ENCODE assay signal across 7 mouse cellular contexts in the genomic region with DNA sequence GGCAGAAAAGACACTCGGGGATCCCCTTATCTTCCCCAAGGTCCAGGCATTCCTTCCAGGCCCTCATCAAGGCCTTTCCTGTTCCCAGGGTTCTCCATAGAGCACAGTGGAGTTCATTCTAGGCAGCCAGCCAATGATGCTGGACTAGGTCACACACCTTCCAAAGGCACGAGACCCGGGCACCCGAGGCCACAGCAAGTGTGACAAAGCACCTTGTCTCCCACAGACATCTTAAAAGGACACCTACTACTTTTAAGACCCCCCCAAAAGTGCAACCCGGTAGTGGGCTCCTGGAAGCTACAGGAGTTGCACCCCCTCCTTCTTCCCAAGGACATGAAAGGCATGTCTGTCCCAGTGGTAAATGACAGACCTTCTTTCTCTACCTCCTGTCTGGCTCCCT. TPM values are rescaled to one million over a fixed set of nuclear protein-coding genes. Genes with fewer than 3 reads are reported as not detected.
A peak's percentile ranks its signal among the peaks of the same experiment; 100 is the strongest.
DNase-seq lines count a peak whose midpoint lies in the region; ATAC-seq and TF ChIP-seq lines count a peak whose summit lies in the region.

No protein-coding gene starts in this region.

- TF ChIP-seq POLR2A in ES-Bruce4 (IDR thresholded peaks at IDR 0.05; ENCODE audit: insufficient read depth, low read length), result no peak

- H3K36me3 ChIP-seq in ES-Bruce4 (ENCODE audit: control insufficient read depth, insufficient read depth, low read length, poor library complexity, severe bottlenecking), result no peaks in the 10 kb centered on the region
- no peaks in the 10 kb centered on the region for H3K36me3 ChIP-seq in heart, embryonic 16.5 days (ENCODE audit: control insufficient read depth, insufficient read depth)
- H3K36me3 ChIP-seq in stomach, embryonic 15.5 days, result no peaks in the 10 kb centered on the region

- H3K27me3 ChIP-seq in ES-Bruce4 (ENCODE audit: control insufficient read depth, insufficient read depth, low read length, poor library complexity, severe bottlenecking), result peaks cover 2% of the 10 kb centered on the region; the same call in 1 of the 2 replicates
- peaks cover 2% of the 10 kb centered on the region; the same call in 1 of the 2 replicates for H3K27me3 ChIP-seq in heart, embryonic 16.5 days (ENCODE audit: control insufficient read depth, insufficient read depth, low read length)
- H3K27me3 ChIP-seq in stomach, embryonic 15.5 days (replicated peaks), result peaks cover 11% of the 10 kb centered on the region; the same call in 1 of the 2 replicates

- ATAC-seq in heart, embryonic 16.5 days (replicated peaks; ENCODE audit: extremely low read depth, insufficient read depth, low FRiP score), result no peak
- ATAC-seq in stomach, embryonic 15.5 days (ENCODE audit: insufficient read depth, low FRiP score, low read depth), result no peak

- no peak for TF ChIP-seq EP300 in ES-Bruce4 (IDR thresholded peaks at IDR 0.05; ENCODE audit: insufficient read depth, low read depth, low read length)

- H3K9ac ChIP-seq in ES-Bruce4 (ENCODE audit: low read depth, poor library complexity, severe bottlenecking), result peak overlapping the region; percentile 66; the same call in 1 of the 2 replicates
- no peak overlapping the region; the same call in 1 of the 2 replicates for H3K9ac ChIP-seq in heart, embryonic 16.5 days (ENCODE audit: low read length)
- H3K9ac ChIP-seq in stomach, embryonic 15.5 days, result no peak overlapping the region

- no peak for TF ChIP-seq CTCF in ES-Bruce4 (IDR thresholded peaks at IDR 0.05; ENCODE audit: low read depth, low read length)

- no peak overlapping the region for H3K27ac ChIP-seq in ES-Bruce4 (ENCODE audit: insufficient read depth, low read length)
- H3K27ac ChIP-seq in heart, embryonic 16.5 days (ENCODE audit: low read length), result no peak overlapping the region
- no peak overlapping the region for H3K27ac ChIP-seq in stomach, embryonic 15.5 days

- peak; percentile 16 for DNase-seq in adrenal gland, postnatal 10 days
- peak; percentile 78 for DNase-seq in kidney, postnatal 25 days
- DNase-seq in urinary bladder, postnatal 25 days (ENCODE audit: low spot score), result no peak
- DNase-seq in embryo, embryonic 10.5 days (ENCODE audit: low spot score), result no peak

- peak overlapping the region; percentile 67; the same call in 1 of the 2 replicates for H3K4me3 ChIP-seq in ES-Bruce4 (ENCODE audit: low read depth, low read length)
- peak overlapping the region; percentile 63 for H3K4me3 ChIP-seq in heart, embryonic 16.5 days (ENCODE audit: low read length)
- peak overlapping the region; percentile 56 for H3K4me3 ChIP-seq in stomach, embryonic 15.5 days (replicated peaks)

- peak overlapping the region; percentile 90 for H3K4me2 ChIP-seq in heart, embryonic 16.5 days (ENCODE audit: low read depth, low read length)
- H3K4me2 ChIP-seq in stomach, embryonic 15.5 days, result peak overlapping the region; percentile 71

- 19% methylated on average over 5 of the region's 5 CpGs for whole genome bisulfite sequencing in heart, embryonic 16.5 days
- WGBS in stomach, embryonic 15.5 days, result 42% methylated on average over 5 of the region's 5 CpGs

- no peaks in the 10 kb centered on the region for H3K9me3 ChIP-seq in ES-Bruce4 (replicated peaks; ENCODE audit: control insufficient read depth, insufficient read depth, low read length, poor library complexity, severe bottlenecking)
- H3K9me3 ChIP-seq in heart, embryonic 16.5 days (replicated peaks; ENCODE audit: control insufficient read depth, low read length), result no peaks in the 10 kb centered on the region
- no peaks in the 10 kb centered on the region for H3K9me3 ChIP-seq in stomach, embryonic 15.5 days

- H3K4me1 ChIP-seq in ES-Bruce4 (ENCODE audit: control insufficient read depth, insufficient read depth, low read length), result no peaks in the 10 kb centered on the region
- H3K4me1 ChIP-seq in heart, embryonic 16.5 days (ENCODE audit: control insufficient read depth, insufficient read depth, low read length), result no peaks in the 10 kb centered on the region
- no peaks in the 10 kb centered on the region for H3K4me1 ChIP-seq in stomach, embryonic 15.5 days

RNA-seq across cellular contexts. Expression of gene Nhs, which starts 1.4 kb away (rescaled TPM):
- polyA plus RNA-seq in ES-Bruce4 (2011; ENCODE audit: insufficient read depth, insufficient read length, low read depth, missing spikeins), result 4.2 and 4.7 TPM in 2 replicates
- 1 to 10 TPM; 1.6 to 1.8 TPM for total RNA-seq in adrenal gland, postnatal 10 days (2021)
- polyA plus RNA-seq in heart, embryonic 16.5 days (2015; fragmentation: Nextera tagmentation; extraction: Ambion mirVana), result 0.47 and 0.55 TPM in 2 replicates
- 1.9 and 2.0 TPM in 2 replicates for polyA plus RNA-seq in stomach, embryonic 15.5 days (2015; fragmentation: Nextera tagmentation; extraction: Ambion mirVana)

Comparison
In these comparisons a context has a peak if more than half of its experiments do, and no peak if none do; other contexts are left out.
1. DNase-seq: peak in adrenal gland, postnatal 10 days (single experiment) and kidney, postnatal 25 days (2 of 2); none in urinary bladder, postnatal 25 days (single experiment) and embryo, embryonic 10.5 days (single experiment).
2. Peak in every context shown above with its lines, with median percentiles within 50 percentile points of each other: H3K4me3 ChIP-seq.